Mouse (Mus musculus): ENCODE measurements around the gene Top3a. TPM values are rescaled to one million over a fixed set of nuclear protein-coding genes. Genes with fewer than 3 reads are reported as not detected.

The Top3a gene
- polyA plus RNA-seq, 1 experiment from 2014 or later, result 20.8 TPM

DNA sequence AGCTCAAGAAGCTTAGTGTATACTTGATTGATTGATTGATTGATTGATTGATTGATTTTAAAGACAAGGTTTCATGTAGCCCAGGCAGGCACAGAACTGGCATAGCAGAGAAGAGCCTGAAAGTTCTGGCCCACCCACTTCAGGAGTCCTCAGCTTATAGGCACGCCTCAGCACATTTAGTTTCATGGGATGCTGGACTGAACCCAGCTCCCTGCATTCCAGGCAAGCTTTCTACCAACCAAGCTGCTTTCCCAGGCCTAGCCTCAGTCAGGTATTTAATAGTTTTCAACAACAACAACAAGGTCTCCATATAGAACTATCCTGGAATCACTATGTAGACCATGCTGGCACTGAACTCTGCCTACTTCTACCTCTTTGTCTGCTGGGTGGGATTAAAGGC is 32.4 kb upstream of the Top3a start:
- 70% methylated on average over 1 of the region's 1 CpGs for WGBS
- Histone ChIP-seq H3K4me1 (ENCODE audit: control insufficient read depth, insufficient read depth, low read length) (peaks cover 7% of the 10 kb centered on the region; the same call in 1 of the 2 replicates), H3K4me3 (ENCODE audit: low read depth, low read length) (peak overlapping the region; percentile 45), H3K27ac (replicated peaks; ENCODE audit: low read depth, low read length) (no peak overlapping the region), H3K9me3 (ENCODE audit: control insufficient read depth, low read length) (no peaks in the 10 kb centered on the region), H3K4me2 (ENCODE audit: low read depth, severe bottlenecking) (peak overlapping the region; percentile 65), H3K9ac (ENCODE audit: low read length) (peak overlapping the region; percentile 47; the same call in 1 of the 2 replicates), H3K36me3 (ENCODE audit: control insufficient read depth, insufficient read depth, low read length) (no peaks in the 10 kb centered on the region), H3K27me3 (ENCODE audit: control insufficient read depth, insufficient read depth, low read length) (no peaks in the 10 kb centered on the region)
- DNase-seq (ENCODE audit: low spot score) (no peak), ATAC-seq (ENCODE audit: insufficient number of reproducible peaks, low FRiP score, low TSS enrichment, low read depth) (no peak)

DNA sequence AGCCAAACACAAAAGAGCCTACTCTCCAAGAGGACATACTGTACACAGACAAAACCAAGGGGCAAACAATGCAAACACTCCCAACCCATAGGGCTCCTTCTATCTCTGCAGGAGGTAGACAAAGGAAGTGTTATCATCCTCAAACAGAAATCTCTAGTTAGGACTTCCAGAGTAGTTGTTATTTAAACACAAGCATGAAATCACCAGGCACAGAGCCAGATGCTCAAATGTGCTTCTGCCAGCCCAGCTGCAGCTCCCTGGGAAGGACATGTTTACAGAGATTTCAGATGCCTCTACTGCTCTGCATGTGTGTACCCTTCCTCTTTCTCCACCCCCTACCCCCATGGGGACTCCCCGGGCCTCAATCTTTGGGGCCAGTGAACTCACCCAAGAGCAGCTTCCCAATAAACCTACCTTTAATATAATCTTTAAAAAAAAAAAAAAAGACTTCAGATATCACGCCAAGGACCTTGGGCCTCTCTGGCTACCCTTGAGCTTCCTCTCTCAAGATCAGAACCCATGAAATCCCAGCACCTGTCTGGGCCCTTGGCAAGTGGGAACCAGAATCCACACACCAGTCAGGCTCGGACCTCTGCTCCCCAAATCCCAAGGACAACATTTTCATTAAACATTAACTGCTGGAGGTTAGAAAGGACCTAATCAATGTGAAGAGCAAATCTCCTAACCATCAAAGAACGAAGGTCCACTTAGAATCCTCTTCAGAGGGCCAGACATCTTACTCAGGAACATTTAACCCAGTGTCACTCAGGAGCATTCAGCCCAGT is 31.3 kb upstream of the Top3a start:
- no peaks in the 10 kb centered on the region for H3K36me3 ChIP-seq (ENCODE audit: control insufficient read depth, insufficient read depth, low read length)
- no peak for DNase-seq (ENCODE audit: low spot score)
- H3K4me1 ChIP-seq (ENCODE audit: control insufficient read depth, insufficient read depth, low read length), result peaks cover 7% of the 10 kb centered on the region; the same call in 1 of the 2 replicates
- ATAC-seq (ENCODE audit: insufficient number of reproducible peaks, low FRiP score, low TSS enrichment, low read depth), result no peak
- WGBS, result 86% methylated on average over 4 of the region's 4 CpGs
- no peak overlapping the region for H3K4me3 ChIP-seq (ENCODE audit: low read depth, low read length)
- no peak overlapping the region for H3K9ac ChIP-seq (ENCODE audit: low read length)
- no peak overlapping the region for H3K27ac ChIP-seq (replicated peaks; ENCODE audit: low read depth, low read length)
- no peaks in the 10 kb centered on the region for H3K9me3 ChIP-seq (ENCODE audit: control insufficient read depth, low read length)
- no peaks in the 10 kb centered on the region for H3K27me3 ChIP-seq (ENCODE audit: control insufficient read depth, insufficient read depth, low read length)
- H3K4me2 ChIP-seq (ENCODE audit: low read depth, severe bottlenecking), result no peak overlapping the region

DNA sequence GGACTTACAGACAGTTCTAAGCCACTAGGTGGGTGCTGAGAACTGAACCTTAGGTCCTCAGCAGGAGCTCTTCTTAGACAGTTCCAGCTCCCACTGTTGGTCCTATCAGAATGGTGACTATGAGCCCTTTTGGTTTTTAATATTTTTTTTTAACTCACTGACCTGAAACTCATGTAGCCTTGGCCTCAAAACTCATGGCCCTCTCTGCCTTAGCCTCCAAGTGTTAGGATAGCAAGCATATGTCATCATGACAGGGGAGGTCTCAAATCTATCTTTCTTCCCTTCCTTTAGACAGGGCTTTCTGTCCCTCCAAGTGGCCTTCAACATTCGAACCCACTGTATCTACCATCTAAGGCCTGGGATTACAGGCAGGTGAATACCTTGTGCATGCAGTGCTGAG is 23.7 kb upstream of the Top3a start:
- Histone ChIP-seq H3K27me3 (ENCODE audit: control insufficient read depth, insufficient read depth, low read length) (no peaks in the 10 kb centered on the region), H3K4me1 (ENCODE audit: control insufficient read depth, insufficient read depth, low read length) (no peaks in the 10 kb centered on the region), H3K27ac (replicated peaks; ENCODE audit: low read depth, low read length) (no peak overlapping the region), H3K9me3 (ENCODE audit: control insufficient read depth, low read length) (no peaks in the 10 kb centered on the region), H3K4me2 (ENCODE audit: low read depth, severe bottlenecking) (no peak overlapping the region), H3K36me3 (ENCODE audit: control insufficient read depth, insufficient read depth, low read length) (peaks cover 6% of the 10 kb centered on the region; the same call in 1 of the 2 replicates), H3K4me3 (ENCODE audit: low read depth, low read length) (no peak overlapping the region), H3K9ac (ENCODE audit: low read length) (no peak overlapping the region)
- 90% methylated on average over 1 of the region's 1 CpGs for WGBS
- no peak for DNase-seq (ENCODE audit: low spot score)
- no peak for ATAC-seq (ENCODE audit: insufficient number of reproducible peaks, low FRiP score, low TSS enrichment, low read depth)

DNA sequence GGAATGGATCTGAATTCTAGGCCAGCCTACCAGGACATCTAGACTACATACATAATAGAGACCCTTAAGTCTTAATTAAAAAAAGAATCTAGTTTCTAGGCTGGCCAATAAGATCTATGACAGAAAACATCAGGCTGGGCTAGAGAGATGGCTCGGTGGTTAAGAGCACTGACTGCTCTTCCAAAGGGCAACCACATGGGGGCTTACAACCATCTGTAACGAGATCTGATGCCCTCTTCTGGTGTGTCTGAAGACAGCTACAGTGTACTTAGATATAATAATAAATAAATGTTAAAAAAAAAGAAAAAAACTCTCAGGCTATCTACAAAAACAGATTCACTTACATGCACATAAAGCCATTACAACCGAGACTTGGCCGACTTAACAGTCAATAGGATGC is 22.8 kb upstream of the Top3a start:
- Histone ChIP-seq H3K27me3 (ENCODE audit: control insufficient read depth, insufficient read depth, low read length) (no peaks in the 10 kb centered on the region), H3K4me1 (ENCODE audit: control insufficient read depth, insufficient read depth, low read length) (no peaks in the 10 kb centered on the region), H3K4me3 (ENCODE audit: low read depth, low read length) (no peak overlapping the region), H3K9me3 (ENCODE audit: control insufficient read depth, low read length) (no peaks in the 10 kb centered on the region), H3K36me3 (ENCODE audit: control insufficient read depth, insufficient read depth, low read length) (peaks cover 6% of the 10 kb centered on the region; the same call in 1 of the 2 replicates), H3K4me2 (ENCODE audit: low read depth, severe bottlenecking) (no peak overlapping the region), H3K27ac (replicated peaks; ENCODE audit: low read depth, low read length) (no peak overlapping the region), H3K9ac (ENCODE audit: low read length) (no peak overlapping the region)
- WGBS, result 94% methylated on average over 4 of the region's 4 CpGs
- ATAC-seq (ENCODE audit: insufficient number of reproducible peaks, low FRiP score, low TSS enrichment, low read depth) (no peak), DNase-seq (ENCODE audit: low spot score) (no peak)

DNA sequence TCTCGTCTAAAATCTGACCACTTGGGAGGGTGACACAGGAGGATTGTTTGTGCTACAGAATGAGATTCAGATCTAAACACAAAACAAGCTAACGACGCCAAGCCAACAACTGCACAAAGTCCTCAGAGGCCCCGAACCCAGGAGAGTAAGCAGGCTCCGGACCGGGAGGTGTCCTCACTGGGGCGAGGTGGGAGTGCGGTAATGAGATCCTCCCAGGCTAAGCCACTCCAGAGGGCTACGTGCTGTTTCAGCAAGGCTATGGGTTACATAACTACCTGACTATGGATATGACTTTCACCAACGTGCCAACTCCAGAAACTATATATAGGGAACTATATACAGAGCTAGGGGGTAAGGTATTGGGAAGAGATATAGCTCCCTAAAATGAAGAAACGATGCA is 19.2 kb upstream of the Top3a start:
- Histone ChIP-seq H3K27me3 (ENCODE audit: control insufficient read depth, insufficient read depth, low read length) (no peaks in the 10 kb centered on the region), H3K4me2 (ENCODE audit: low read depth, severe bottlenecking) (no peak overlapping the region), H3K27ac (replicated peaks; ENCODE audit: low read depth, low read length) (no peak overlapping the region), H3K9ac (ENCODE audit: low read length) (no peak overlapping the region), H3K4me3 (ENCODE audit: low read depth, low read length) (no peak overlapping the region), H3K4me1 (ENCODE audit: control insufficient read depth, insufficient read depth, low read length) (no peaks in the 10 kb centered on the region), H3K36me3 (ENCODE audit: control insufficient read depth, insufficient read depth, low read length) (peaks cover 10% of the 10 kb centered on the region; the same call in 1 of the 2 replicates), H3K9me3 (ENCODE audit: control insufficient read depth, low read length) (no peaks in the 10 kb centered on the region)
- 95% methylated on average over 11 of the region's 11 CpGs for WGBS
- no peak for DNase-seq (ENCODE audit: low spot score)
- no peak for ATAC-seq (ENCODE audit: insufficient number of reproducible peaks, low FRiP score, low TSS enrichment, low read depth)

DNA sequence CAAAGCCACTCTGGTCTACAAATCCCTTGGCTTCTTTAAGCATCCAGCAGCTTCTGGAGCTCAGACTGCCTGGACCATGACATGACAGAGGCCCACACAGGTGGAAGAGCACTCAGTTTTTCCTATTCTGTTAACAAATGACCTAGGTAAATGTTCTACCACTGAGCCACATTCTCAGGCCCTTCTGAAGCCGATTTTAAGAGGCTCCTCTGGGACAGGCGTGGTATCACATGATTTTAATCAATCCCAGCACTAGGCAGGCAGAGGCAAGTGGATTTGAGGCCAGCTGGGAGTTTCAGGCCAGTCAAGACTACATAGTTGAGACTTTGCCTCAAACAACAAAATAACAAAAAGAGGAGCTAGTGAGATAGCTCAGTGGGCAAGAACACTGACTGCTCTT is 13.3 kb upstream of the Top3a start:
- Histone ChIP-seq H3K9me3 (ENCODE audit: control insufficient read depth, low read length) (no peaks in the 10 kb centered on the region), H3K4me3 (ENCODE audit: low read depth, low read length) (no peak overlapping the region), H3K4me1 (ENCODE audit: control insufficient read depth, insufficient read depth, low read length) (no peaks in the 10 kb centered on the region), H3K27me3 (ENCODE audit: control insufficient read depth, insufficient read depth, low read length) (no peaks in the 10 kb centered on the region), H3K4me2 (ENCODE audit: low read depth, severe bottlenecking) (no peak overlapping the region), H3K9ac (ENCODE audit: low read length) (no peak overlapping the region), H3K27ac (replicated peaks; ENCODE audit: low read depth, low read length) (no peak overlapping the region), H3K36me3 (ENCODE audit: control insufficient read depth, insufficient read depth, low read length) (peaks cover 17% of the 10 kb centered on the region)
- 68% methylated on average over 2 of the region's 2 CpGs for WGBS
- ATAC-seq (ENCODE audit: insufficient number of reproducible peaks, low FRiP score, low TSS enrichment, low read depth) (no peak), DNase-seq (ENCODE audit: low spot score) (no peak)

DNA sequence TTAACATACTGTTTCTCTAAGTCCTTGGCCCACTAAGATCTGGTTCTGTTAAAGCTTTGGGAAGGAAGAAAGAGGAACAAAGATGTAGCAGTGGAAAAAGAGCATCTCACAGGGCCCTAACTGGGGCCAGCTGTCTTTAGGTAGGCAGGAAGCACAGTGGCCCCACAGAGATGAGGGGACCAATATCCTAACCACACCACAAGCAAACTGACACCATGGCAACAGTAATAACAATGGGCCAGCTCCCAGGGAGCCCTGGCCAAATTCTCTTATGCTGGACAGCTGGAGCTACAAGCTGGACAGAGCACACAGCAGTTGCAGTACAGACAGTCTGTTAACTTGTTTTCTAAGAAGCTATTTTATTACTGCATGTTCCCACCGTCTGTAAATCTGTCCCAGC is 10.4 kb upstream of the Top3a start:
- no peak for DNase-seq (ENCODE audit: low spot score)
- H3K9ac ChIP-seq (ENCODE audit: low read length), result no peak overlapping the region
- ATAC-seq (ENCODE audit: insufficient number of reproducible peaks, low FRiP score, low TSS enrichment, low read depth), result no peak
- no peaks in the 10 kb centered on the region for H3K4me1 ChIP-seq (ENCODE audit: control insufficient read depth, insufficient read depth, low read length)
- no peak overlapping the region for H3K27ac ChIP-seq (replicated peaks; ENCODE audit: low read depth, low read length)
- 81% methylated on average over 1 of the region's 1 CpGs for WGBS
- H3K9me3 ChIP-seq (ENCODE audit: control insufficient read depth, low read length), result no peaks in the 10 kb centered on the region
- no peaks in the 10 kb centered on the region for H3K27me3 ChIP-seq (ENCODE audit: control insufficient read depth, insufficient read depth, low read length)
- H3K36me3 ChIP-seq (ENCODE audit: control insufficient read depth, insufficient read depth, low read length), result peaks cover 28% of the 10 kb centered on the region
- no peak overlapping the region for H3K4me2 ChIP-seq (ENCODE audit: low read depth, severe bottlenecking)
- H3K4me3 ChIP-seq (ENCODE audit: low read depth, low read length), result no peak overlapping the region

DNA sequence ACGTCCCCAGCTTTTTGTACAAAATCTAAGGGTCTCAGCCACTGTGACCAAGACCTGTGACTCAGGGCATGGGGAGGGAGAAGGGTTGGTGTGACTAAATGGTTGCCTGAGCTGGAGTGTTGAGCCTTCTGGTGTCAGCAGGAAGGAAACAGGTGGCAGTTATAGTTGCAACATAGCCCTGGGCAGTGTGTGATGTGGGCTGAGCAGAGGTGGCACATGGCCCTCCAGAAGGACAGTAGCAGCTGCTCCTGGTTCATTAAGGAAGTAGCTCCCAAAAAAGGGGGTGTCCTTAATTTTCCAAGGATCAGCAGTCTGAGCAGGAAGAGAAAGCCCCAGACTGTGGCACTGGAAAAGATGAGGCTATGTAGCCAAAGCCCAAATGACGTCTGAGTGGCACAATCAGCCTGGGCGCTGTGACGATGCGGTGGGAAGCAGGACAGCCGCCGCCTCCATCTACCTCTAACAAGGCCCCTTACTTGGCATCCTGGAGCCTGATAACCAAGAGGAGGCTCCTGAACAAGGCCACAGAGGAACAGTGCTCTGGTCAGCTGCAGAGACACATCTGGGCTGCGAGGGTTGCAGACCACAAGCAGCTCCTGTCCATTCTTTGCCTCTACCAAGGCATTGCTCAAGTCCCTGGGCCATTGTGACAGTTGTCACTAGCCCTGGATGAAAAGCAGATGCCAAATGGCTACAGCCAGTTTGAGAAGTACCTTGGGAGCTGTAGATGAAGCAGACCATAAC is 7.2 kb upstream of the Top3a start:
- 91% methylated on average over 8 of the region's 8 CpGs for WGBS
- no peak overlapping the region for H3K4me3 ChIP-seq (ENCODE audit: low read depth, low read length)
- H3K9me3 ChIP-seq (ENCODE audit: control insufficient read depth, low read length), result no peaks in the 10 kb centered on the region
- no peaks in the 10 kb centered on the region for H3K27me3 ChIP-seq (ENCODE audit: control insufficient read depth, insufficient read depth, low read length)
- H3K4me1 ChIP-seq (ENCODE audit: control insufficient read depth, insufficient read depth, low read length), result peaks cover 16% of the 10 kb centered on the region
- no peak for DNase-seq (ENCODE audit: low spot score)
- no peak overlapping the region for H3K9ac ChIP-seq (ENCODE audit: low read length)
- H3K36me3 ChIP-seq (ENCODE audit: control insufficient read depth, insufficient read depth, low read length), result peaks cover 30% of the 10 kb centered on the region
- ATAC-seq (ENCODE audit: insufficient number of reproducible peaks, low FRiP score, low TSS enrichment, low read depth), result no peak
- H3K4me2 ChIP-seq (ENCODE audit: low read depth, severe bottlenecking), result no peak overlapping the region
- no peak overlapping the region for H3K27ac ChIP-seq (replicated peaks; ENCODE audit: low read depth, low read length)
